Mouse (Mus musculus): ENCODE data around the gene Ermap.

- TF ChIP-seq CTCF (IDR thresholded peaks at IDR 0.05; ENCODE audit: low read depth): no peak
- TF ChIP-seq EP300 (IDR thresholded peaks at IDR 0.05; ENCODE audit: low read depth): no peak
Observed at GRCm38 (mm10) chr4:119218169-119218568, 28.4 kb upstream of the Ermap start, which contains the start of gene Tmem269.
